Mouse (Mus musculus): ENCODE measurements around the gene Abca8a. TPM values are rescaled to one million over a fixed set of nuclear protein-coding genes. Genes with fewer than 3 reads are reported as not detected.
"Not testable (repeated sequence)": the region's sequence is repeated elsewhere in the genome, so short reads cannot be mapped to it uniquely, and the experiment has no call there.

Abca8a gene
- polyA plus RNA-seq, 1 experiment from 2014 or later, result 1.5 TPM

GRCm38 (mm10) chr11:109994014-109994413 is 101.8 kb downstream of the Abca8a start:
- Histone ChIP-seq H3K9ac (ENCODE audit: low read depth, low read length) (no peak overlapping the region), H3K27ac (ENCODE audit: low read depth, low read length) (no peak overlapping the region), H3K4me3 (ENCODE audit: low read depth, low read length) (no peak overlapping the region), H3K27me3 (replicated peaks; ENCODE audit: control insufficient read depth, insufficient read depth, low read length) (no peaks in the 10 kb centered on the region), H3K36me3 (ENCODE audit: control insufficient read depth, insufficient read depth) (no peaks in the 10 kb centered on the region), H3K9me3 (ENCODE audit: control insufficient read depth) (no peaks in the 10 kb centered on the region), H3K4me2 (replicated peaks; ENCODE audit: low read depth) (no peak overlapping the region), H3K4me1 (replicated peaks; ENCODE audit: control insufficient read depth, insufficient read depth, low read length) (no peaks in the 10 kb centered on the region)
- no peak for TF ChIP-seq CTCF (IDR thresholded peaks at IDR 0.05; ENCODE audit: low read depth)
- 29% methylated on average over 6 of the region's 6 CpGs for WGBS
- no peak for ATAC-seq

DNA sequence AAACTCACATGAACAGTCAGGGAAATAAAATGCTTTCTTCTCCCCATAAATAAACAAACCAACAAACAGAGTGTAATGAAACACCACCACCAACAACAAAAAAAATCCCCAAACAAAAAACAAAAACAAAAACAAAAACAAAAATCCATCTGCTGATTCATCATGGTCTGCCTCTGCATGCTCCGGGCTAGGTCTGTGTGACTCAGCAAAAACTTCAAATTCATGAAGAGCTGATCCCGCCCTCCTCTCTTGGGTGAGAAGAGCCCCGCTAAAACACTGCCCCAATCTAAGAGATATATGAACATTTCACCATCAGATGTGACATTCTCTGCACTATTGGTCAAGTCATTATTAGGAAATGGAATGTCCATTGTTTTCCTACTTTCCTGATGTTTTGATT is 104.5 kb downstream of the Abca8a start:
- Histone ChIP-seq H3K9ac (ENCODE audit: low read depth, low read length) (no peak overlapping the region), H3K27ac (ENCODE audit: low read depth, low read length) (no peak overlapping the region), H3K36me3 (ENCODE audit: control insufficient read depth, insufficient read depth) (no peaks in the 10 kb centered on the region), H3K4me2 (replicated peaks; ENCODE audit: low read depth) (no peak overlapping the region), H3K4me1 (replicated peaks; ENCODE audit: control insufficient read depth, insufficient read depth, low read length) (no peaks in the 10 kb centered on the region), H3K27me3 (replicated peaks; ENCODE audit: control insufficient read depth, insufficient read depth, low read length) (no peaks in the 10 kb centered on the region), H3K4me3 (ENCODE audit: low read depth, low read length) (no peak overlapping the region), H3K9me3 (ENCODE audit: control insufficient read depth) (no peaks in the 10 kb centered on the region)
- 80% methylated on average over 3 of the region's 3 CpGs for WGBS
- no peak for ATAC-seq
- no peak for TF ChIP-seq CTCF (IDR thresholded peaks at IDR 0.05; ENCODE audit: low read depth)

DNA sequence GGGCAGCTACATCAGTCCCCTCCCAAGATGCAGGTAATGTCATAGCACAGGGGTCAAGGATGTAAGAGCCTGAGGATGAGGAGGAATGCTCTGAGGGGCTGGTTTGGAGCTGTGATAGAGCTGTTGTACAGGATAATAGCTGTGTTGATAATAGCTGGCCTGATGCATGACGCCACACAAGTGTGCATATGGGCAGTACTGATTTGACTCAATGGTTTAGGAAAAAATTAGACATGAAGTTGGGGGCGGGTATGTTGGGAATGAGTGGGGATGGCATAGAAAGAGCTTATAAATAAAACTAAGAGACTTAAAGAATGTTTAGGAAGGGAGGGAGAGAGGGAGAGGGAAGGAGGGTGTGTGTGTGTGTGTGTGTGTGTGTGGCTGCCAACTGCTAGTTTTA is 105.5 kb downstream of the Abca8a start:
- no peak overlapping the region for H3K4me3 ChIP-seq (ENCODE audit: low read depth, low read length)
- no peak for TF ChIP-seq CTCF (IDR thresholded peaks at IDR 0.05; ENCODE audit: low read depth)
- no peaks in the 10 kb centered on the region for H3K9me3 ChIP-seq (ENCODE audit: control insufficient read depth)
- H3K27me3 ChIP-seq (replicated peaks; ENCODE audit: control insufficient read depth, insufficient read depth, low read length), result no peaks in the 10 kb centered on the region
- ATAC-seq, result no peak
- no peak overlapping the region for H3K27ac ChIP-seq (ENCODE audit: low read depth, low read length)
- 79% methylated on average over 2 of the region's 2 CpGs for WGBS
- H3K4me1 ChIP-seq (replicated peaks; ENCODE audit: control insufficient read depth, insufficient read depth, low read length), result no peaks in the 10 kb centered on the region
- no peaks in the 10 kb centered on the region for H3K36me3 ChIP-seq (ENCODE audit: control insufficient read depth, insufficient read depth)
- no peak overlapping the region for H3K4me2 ChIP-seq (replicated peaks; ENCODE audit: low read depth)
- H3K9ac ChIP-seq (ENCODE audit: low read depth, low read length), result no peak overlapping the region

- TF ChIP-seq CTCF (IDR thresholded peaks at IDR 0.05; ENCODE audit: low read depth), result no peak
- Histone ChIP-seq H3K27me3 (replicated peaks; ENCODE audit: control insufficient read depth, insufficient read depth, low read length) (no peaks in the 10 kb centered on the region), H3K36me3 (ENCODE audit: control insufficient read depth, insufficient read depth) (no peaks in the 10 kb centered on the region), H3K27ac (ENCODE audit: low read depth, low read length) (no peak overlapping the region), H3K4me2 (replicated peaks; ENCODE audit: low read depth) (peak overlapping the region; percentile 24; the same call in 1 of the 2 replicates), H3K9ac (ENCODE audit: low read depth, low read length) (no peak overlapping the region), H3K4me1 (replicated peaks; ENCODE audit: control insufficient read depth, insufficient read depth, low read length) (no peaks in the 10 kb centered on the region), H3K9me3 (ENCODE audit: control insufficient read depth) (no peaks in the 10 kb centered on the region), H3K4me3 (ENCODE audit: low read depth, low read length) (no peak overlapping the region)
- no peak for ATAC-seq
- 27% methylated on average over 1 of the region's 1 CpGs for WGBS
Measured at GRCm38 (mm10) chr11:109988164-109988563, 107.6 kb downstream of the Abca8a start.

DNA sequence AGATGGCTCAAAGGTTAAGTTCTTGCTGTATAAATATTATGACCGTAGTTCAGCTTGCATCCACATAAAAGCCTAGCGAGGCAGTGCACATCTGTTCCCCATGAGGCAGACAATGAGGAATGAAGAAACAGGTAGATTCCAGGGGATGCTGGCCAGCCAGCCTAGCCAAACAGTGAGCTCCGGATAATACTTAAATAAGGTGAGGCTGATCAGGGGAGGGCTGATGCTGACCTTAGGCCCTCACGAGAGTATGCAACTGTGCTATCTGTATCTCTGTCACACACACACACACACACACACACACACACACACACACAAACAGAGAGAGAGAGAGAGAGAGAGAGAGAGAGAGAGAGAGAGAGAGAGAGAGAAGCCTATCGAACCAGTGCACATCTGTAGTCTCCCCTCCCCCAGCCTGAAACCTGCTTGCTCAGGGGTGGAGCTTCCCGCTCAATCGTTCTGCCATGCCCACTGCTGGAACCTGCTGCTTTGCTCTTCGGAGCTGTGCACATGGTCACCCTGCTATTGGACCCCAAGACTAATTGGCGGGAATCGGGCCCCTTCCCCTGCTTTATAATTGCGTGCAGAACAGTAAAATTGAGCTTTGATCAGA is 108.2 kb downstream of the Abca8a start:
- peak overlapping the region; percentile 24; the same call in 1 of the 2 replicates for H3K4me2 ChIP-seq (replicated peaks; ENCODE audit: low read depth)
- not testable (repeated sequence) for H3K4me3 ChIP-seq (ENCODE audit: low read depth, low read length); H3K9ac ChIP-seq (ENCODE audit: low read depth, low read length); H3K27me3 ChIP-seq (replicated peaks; ENCODE audit: control insufficient read depth, insufficient read depth, low read length); H3K4me1 ChIP-seq (replicated peaks; ENCODE audit: control insufficient read depth, insufficient read depth, low read length); H3K36me3 ChIP-seq (ENCODE audit: control insufficient read depth, insufficient read depth); H3K9me3 ChIP-seq (ENCODE audit: control insufficient read depth); ATAC-seq; H3K27ac ChIP-seq (ENCODE audit: low read depth, low read length)
- WGBS, result 21% methylated on average over 11 of the region's 11 CpGs

DNA sequence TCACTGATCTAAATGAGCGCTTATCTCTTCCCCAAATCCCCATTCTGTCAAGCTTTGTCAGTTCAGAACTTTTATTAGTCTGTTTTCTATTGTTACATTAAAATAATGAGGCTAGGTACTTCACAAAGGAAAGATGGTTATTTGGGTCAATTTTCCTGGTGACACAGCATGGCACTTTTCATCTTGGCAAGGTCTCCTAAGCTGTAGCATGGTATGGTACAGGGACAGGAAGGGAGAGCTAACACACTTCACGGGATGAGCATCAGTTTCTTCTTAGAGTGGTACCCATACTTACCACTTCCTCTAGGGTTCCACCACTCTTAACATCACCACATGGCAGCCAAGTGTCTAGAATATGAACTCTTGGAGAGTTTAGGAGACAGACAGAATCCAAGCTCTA is 113.9 kb downstream of the Abca8a start:
- WGBS, result 93% methylated on average over 2 of the region's 2 CpGs

More for the DNA sequence above, 113.9 kb downstream of the Abca8a start:
- Histone ChIP-seq H3K4me2 (replicated peaks; ENCODE audit: low read depth) (no peak overlapping the region), H3K27me3 (replicated peaks; ENCODE audit: control insufficient read depth, insufficient read depth, low read length) (no peaks in the 10 kb centered on the region), H3K9ac (ENCODE audit: low read depth, low read length) (no peak overlapping the region), H3K36me3 (ENCODE audit: control insufficient read depth, insufficient read depth) (no peaks in the 10 kb centered on the region), H3K27ac (ENCODE audit: low read depth, low read length) (no peak overlapping the region), H3K4me3 (ENCODE audit: low read depth, low read length) (no peak overlapping the region), H3K4me1 (replicated peaks; ENCODE audit: control insufficient read depth, insufficient read depth, low read length) (no peaks in the 10 kb centered on the region), H3K9me3 (ENCODE audit: control insufficient read depth) (no peaks in the 10 kb centered on the region)
- no peak for TF ChIP-seq CTCF (IDR thresholded peaks at IDR 0.05; ENCODE audit: low read depth)
- ATAC-seq, result no peak

Other genes with a start within 250 kb of the Abca8a start
- 0.26 and 0.30 TPM in 2 replicates for gene Abca8b, start 100.1 kb downstream of the Abca8a start, polyA plus RNA-seq (2015; fragmentation: Nextera tagmentation; extraction: Ambion mirVana)
- gene Abca9, start 72.2 kb upstream of the Abca8a start, polyA plus RNA-seq (2015; fragmentation: Nextera tagmentation; extraction: Ambion mirVana), result 0.57 and 0.77 TPM in 2 replicates
- 0.33 and 0.73 TPM in 2 replicates for gene Abca6, start 155.8 kb upstream of the Abca8a start, polyA plus RNA-seq (2015; fragmentation: Nextera tagmentation; extraction: Ambion mirVana)
- 1.5 and 2.4 TPM in 2 replicates for gene Abca5, start 241.7 kb upstream of the Abca8a start, polyA plus RNA-seq (2015; fragmentation: Nextera tagmentation; extraction: Ambion mirVana)